Mouse (Mus musculus) brain, embryonic 14.5 days (tissue): ENCODE data around the gene Arl16.

Experiments
- CTCF ChIP-seq: fragments of 200-500 bp; IDR thresholded peaks from 2 replicates; pipeline ENCODE4 v1.5.1; 2012; ENCODE audit warnings: inconsistent platforms, mild to moderate bottlenecking, moderate library complexity, borderline replicate concordance; ENCODE audit not compliant: insufficient read depth, insufficient read length; ENCODE audit errors: extremely low read depth
- POLR2A ChIP-seq: fragments of 200-500 bp; IDR thresholded peaks from 2 replicates; pipeline ENCODE4 v1.6.1; 2012; ENCODE audit warnings: mild to moderate bottlenecking, inconsistent platforms, borderline replicate concordance; ENCODE audit not compliant: poor library complexity, insufficient read depth, insufficient read length, severe bottlenecking; ENCODE audit errors: extremely low read depth

GRCm38 (mm10) chr11:120426727-120427126 is 40.7 kb downstream of the Arl16 start:
- TF ChIP-seq CTCF = no peak
- TF ChIP-seq POLR2A = no peak
